15 mouse cellular contexts compared by ENCODE assay signal in genomic region chr19:45837050-45837994, GRCm38 (mm10). TPM values are rescaled to one million over a fixed set of nuclear protein-coding genes. Genes with fewer than 3 reads are reported as not detected.
DNase-seq lines count a peak whose midpoint lies in the region; ATAC-seq and TF ChIP-seq lines count a peak whose summit lies in the region.
"Had no signal": no experiment of that assay in that cellular context is flagged by ENCODE, and none has a peak within 500 bp of the region (broad histone marks: within the 10 kb centered on the region; RNA-seq: fewer than 3 reads in every experiment).

No protein-coding gene starts in this region.

- no peaks in the 10 kb centered on the region for H3K79me2 ChIP-seq in heart, adult 2 months (replicated peaks; ENCODE audit: control insufficient read depth, insufficient read depth, low read length)

- no peak for TF ChIP-seq EP300 in heart, adult 2 months (IDR thresholded peaks at IDR 0.05; ENCODE audit: insufficient read depth, low read depth, low read length)

- H3K27ac ChIP-seq in heart, adult 2 months, result peak overlapping the region; percentile 40
- peak overlapping the region; percentile 34; the same call in 1 of the 2 replicates for H3K27ac ChIP-seq in lung, embryonic 15.5 days
- peak overlapping the region; percentile 65 for H3K27ac ChIP-seq in embryonic facial prominence, embryonic 12.5 days
- peak overlapping the region; percentile 46; the same call in 1 of the 2 replicates for H3K27ac ChIP-seq in neural tube, embryonic 15.5 days (replicated peaks)
- H3K27ac ChIP-seq: forebrain, embryonic 12.5 days had no signal

- ATAC-seq in lung, embryonic 15.5 days (ENCODE audit: borderline replicate concordance, extremely low read depth, low FRiP score, low TSS enrichment), result no peak
- no peak for ATAC-seq in embryonic facial prominence, embryonic 12.5 days (ENCODE audit: insufficient number of reproducible peaks, insufficient read depth, low FRiP score, low TSS enrichment)
- ATAC-seq in neural tube, embryonic 15.5 days (ENCODE audit: low FRiP score), result peak; percentile 59; the same call in 1 of the 2 replicates
- no peak for ATAC-seq in activated CD4-positive, CD25-positive, alpha-beta regulatory T cell, adult 4 months

- WGBS in heart, adult 2 months, result 71% methylated on average over 12 of the region's 12 CpGs
- WGBS in lung, embryonic 15.5 days, result 76% methylated on average over 12 of the region's 12 CpGs
- WGBS in embryonic facial prominence, embryonic 12.5 days, result 84% methylated on average over 12 of the region's 12 CpGs
- WGBS in neural tube, embryonic 15.5 days, result 38% methylated on average over 12 of the region's 12 CpGs

- no peak for TF ChIP-seq POLR2A in heart, adult 2 months (IDR thresholded peaks at IDR 0.05; ENCODE audit: insufficient read depth, low read depth, low read length)

- no peak overlapping the region for H3K9ac ChIP-seq in heart, adult 2 months (ENCODE audit: low read depth, low read length)
- H3K9ac ChIP-seq in lung, embryonic 15.5 days, result no peak overlapping the region
- H3K9ac ChIP-seq in embryonic facial prominence, embryonic 12.5 days, result no peak overlapping the region
- H3K9ac ChIP-seq in neural tube, embryonic 15.5 days (replicated peaks), result no peak overlapping the region
- H3K9ac ChIP-seq: forebrain, embryonic 12.5 days had no signal

- H3K4me2 ChIP-seq in lung, embryonic 15.5 days, result no peak overlapping the region
- no peak overlapping the region for H3K4me2 ChIP-seq in embryonic facial prominence, embryonic 12.5 days (replicated peaks)
- H3K4me2 ChIP-seq in neural tube, embryonic 15.5 days, result no peak overlapping the region
- H3K4me2 ChIP-seq: forebrain, embryonic 12.5 days had no signal

- no peak for DNase-seq in heart, adult 2 months
- no peak for DNase-seq in heart, postnatal 14 days
- no peak for DNase-seq in lung, postnatal 4 days
- no peak for DNase-seq in frontal cortex, postnatal 10 days (ENCODE audit: low spot score in 2 of 2)
- DNase-seq: cerebellum, adult 9-11 months; heart, postnatal 36 days; kidney, adult 18-20 months; lung, adult 2 months; thymus, postnatal 4 days had no signal

- H3K4me1 ChIP-seq in heart, adult 2 months (ENCODE audit: control insufficient read depth, insufficient read depth, low read length), result no peaks in the 10 kb centered on the region; the same call in 1 of the 2 replicates
- peaks cover 3% of the 10 kb centered on the region; the same call in 1 of the 2 replicates for H3K4me1 ChIP-seq in lung, embryonic 15.5 days
- H3K4me1 ChIP-seq in embryonic facial prominence, embryonic 12.5 days, result no peaks in the 10 kb centered on the region; the same call in 1 of the 2 replicates
- H3K4me1 ChIP-seq in neural tube, embryonic 15.5 days, result peaks cover 13% of the 10 kb centered on the region; the same call in 1 of the 2 replicates
- H3K4me1 ChIP-seq: forebrain, embryonic 12.5 days had no signal

- H3K4me3 ChIP-seq in heart, adult 2 months, result no peak overlapping the region
- H3K4me3 ChIP-seq in lung, embryonic 15.5 days, result no peak overlapping the region
- H3K4me3 ChIP-seq in embryonic facial prominence, embryonic 12.5 days, result no peak overlapping the region
- no peak overlapping the region for H3K4me3 ChIP-seq in neural tube, embryonic 15.5 days (replicated peaks)
- H3K4me3 ChIP-seq: forebrain, embryonic 12.5 days; myocyte had no signal

- no peaks in the 10 kb centered on the region for H3K27me3 ChIP-seq in heart, adult 2 months (ENCODE audit: control insufficient read depth, insufficient read depth, low read length)
- H3K27me3 ChIP-seq in lung, embryonic 15.5 days, result no peaks in the 10 kb centered on the region
- no peaks in the 10 kb centered on the region for H3K27me3 ChIP-seq in embryonic facial prominence, embryonic 12.5 days
- no peaks in the 10 kb centered on the region for H3K27me3 ChIP-seq in neural tube, embryonic 15.5 days (replicated peaks)
- H3K27me3 ChIP-seq: forebrain, embryonic 12.5 days had no signal

- intact Hi-C loops in heart, adult 2 months (cut with DNase I), result no loop called here
- intact Hi-C loops in heart, postnatal 14 days (cut with DNase I), result no loop called here

- no peak for TF ChIP-seq CTCF in heart, adult 2 months (IDR thresholded peaks at IDR 0.05)

- H3K9me3 ChIP-seq in lung, embryonic 15.5 days, result no peaks in the 10 kb centered on the region
- no peaks in the 10 kb centered on the region for H3K9me3 ChIP-seq in embryonic facial prominence, embryonic 12.5 days
- H3K9me3 ChIP-seq in neural tube, embryonic 15.5 days (replicated peaks), result no peaks in the 10 kb centered on the region
- H3K9me3 ChIP-seq: forebrain, embryonic 12.5 days had no signal

- H3K36me3 ChIP-seq in heart, adult 2 months (ENCODE audit: control insufficient read depth, insufficient read depth, low read length), result no peaks in the 10 kb centered on the region
- no peaks in the 10 kb centered on the region for H3K36me3 ChIP-seq in lung, embryonic 15.5 days
- no peaks in the 10 kb centered on the region for H3K36me3 ChIP-seq in embryonic facial prominence, embryonic 12.5 days
- no peaks in the 10 kb centered on the region for H3K36me3 ChIP-seq in neural tube, embryonic 15.5 days
- H3K36me3 ChIP-seq: forebrain, embryonic 12.5 days had no signal

RNA-seq across cellular contexts. Expression of gene Kcnip2, which starts 21.5 kb away (rescaled TPM):
- 100 to 1,000 TPM; 174 to 203 TPM for total RNA-seq in heart, adult 2 months (2021)
- 216 and 276 TPM in 2 replicates for polyA plus RNA-seq in heart, adult 2 months (2012; rRNA removed)
- total RNA-seq in heart, postnatal 14 days (2021), result 100 to 1,000 TPM; 149 to 164 TPM
- polyA plus RNA-seq in lung, embryonic 15.5 days (2015; fragmentation: Nextera tagmentation; extraction: Ambion mirVana), result 2.6 and 3.3 TPM in 2 replicates
- 1.1 and 1.4 TPM in 2 replicates for polyA plus RNA-seq in embryonic facial prominence, embryonic 12.5 days (2016; fragmentation: Nextera tagmentation; extraction: Ambion mirVana)
- polyA plus RNA-seq in neural tube, embryonic 15.5 days (2015; fragmentation: Nextera tagmentation; extraction: Ambion mirVana), result 19.1 and 19.4 TPM in 2 replicates
- polyA plus RNA-seq in activated CD4-positive, CD25-positive, alpha-beta regulatory T cell, adult 4 months (2017; shearing (Covaris generic)), result 1 to 10 TPM; 8.1 to 9.3 TPM

RNA-seq across cellular contexts. Expression of gene Mgea5, which starts 53.7 kb away (rescaled TPM):
- 10 to 100 TPM; 70.8 to 81.9 TPM for total RNA-seq in heart, adult 2 months (2021)
- polyA plus RNA-seq in heart, adult 2 months (2012; rRNA removed), result 22.4 and 49.3 TPM in 2 replicates
- total RNA-seq in heart, postnatal 14 days (2021), result 10 to 100 TPM; 65.7 TPM
- 44.7 and 51.9 TPM in 2 replicates for polyA plus RNA-seq in lung, embryonic 15.5 days (2015; fragmentation: Nextera tagmentation; extraction: Ambion mirVana)
- 85.8 and 91.9 TPM in 2 replicates for polyA plus RNA-seq in embryonic facial prominence, embryonic 12.5 days (2016; fragmentation: Nextera tagmentation; extraction: Ambion mirVana)
- polyA plus RNA-seq in neural tube, embryonic 15.5 days (2015; fragmentation: Nextera tagmentation; extraction: Ambion mirVana), result 64.6 and 71.2 TPM in 2 replicates
- polyA plus RNA-seq in activated CD4-positive, CD25-positive, alpha-beta regulatory T cell, adult 4 months (2017; shearing (Covaris generic)), result 100 to 1,000 TPM; 146 to 151 TPM

Comparison
In these comparisons a context has a peak if more than half of its experiments do, and no peak if none do; other contexts are left out.
1. RNA of gene Kcnip2, which starts 21.5 kb away (polyA plus RNA-seq): 216 to 276 TPM in heart, adult 2 months; 19.1 to 19.4 TPM in neural tube, embryonic 15.5 days, 8.1 to 9.3 TPM in activated CD4-positive, CD25-positive, alpha-beta regulatory T cell, adult 4 months, 2.6 to 3.3 TPM in lung, embryonic 15.5 days and 1.1 to 1.4 TPM in embryonic facial prominence, embryonic 12.5 days; every median in the first group is over 10 times any median in the second.
2. Peak in every context shown above with its lines, with median percentiles within 50 percentile points of each other: H3K27ac ChIP-seq.